Mouse (Mus musculus): ENCODE measurements around the gene Kif3a.
"Not testable (repeated sequence)": the region's sequence is repeated elsewhere in the genome, so short reads cannot be mapped to it uniquely, and the experiment has no call there.

The Kif3a gene

DNA sequence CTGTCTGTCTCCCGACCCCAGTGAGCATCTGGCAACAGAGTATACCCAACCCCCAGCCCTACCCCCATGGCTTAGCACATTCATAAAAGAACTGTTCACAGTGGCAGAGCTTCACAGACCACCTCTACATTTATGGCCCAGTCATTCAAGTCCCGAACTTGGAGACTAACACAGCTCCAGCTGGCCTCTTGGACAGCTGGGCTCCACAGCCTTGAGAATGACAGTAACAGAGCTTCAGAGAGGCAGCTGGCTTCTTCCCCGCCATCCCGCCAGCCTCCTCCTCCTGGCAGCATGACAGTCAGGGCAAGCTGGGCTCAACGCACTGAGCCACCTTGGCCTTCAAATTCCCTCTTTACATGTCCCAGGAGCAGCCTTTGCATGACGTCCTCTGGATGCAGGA, 20.9 kb upstream of the Kif3a start:
- DNase-seq: no peak

DNA sequence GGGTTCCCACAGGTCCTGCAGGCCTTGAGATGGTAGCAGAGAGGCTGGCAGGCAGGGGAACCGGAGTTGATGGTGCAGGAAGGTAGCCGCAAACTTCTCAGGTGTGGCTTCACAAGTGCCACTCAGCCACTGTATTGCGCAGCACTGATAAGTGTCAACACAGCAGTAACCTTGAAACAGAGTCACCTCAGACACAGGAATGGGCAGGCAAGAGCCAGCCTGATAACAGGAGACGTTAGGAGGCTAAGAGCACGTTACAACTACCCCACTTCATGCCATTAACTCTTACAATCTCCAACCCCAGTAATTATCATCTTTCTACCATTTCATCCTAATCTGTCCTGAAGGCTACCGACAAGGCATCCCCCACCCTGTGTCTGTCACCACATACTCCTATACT, 19.6 kb upstream of the Kif3a start:
- DNase-seq: no peak

DNA sequence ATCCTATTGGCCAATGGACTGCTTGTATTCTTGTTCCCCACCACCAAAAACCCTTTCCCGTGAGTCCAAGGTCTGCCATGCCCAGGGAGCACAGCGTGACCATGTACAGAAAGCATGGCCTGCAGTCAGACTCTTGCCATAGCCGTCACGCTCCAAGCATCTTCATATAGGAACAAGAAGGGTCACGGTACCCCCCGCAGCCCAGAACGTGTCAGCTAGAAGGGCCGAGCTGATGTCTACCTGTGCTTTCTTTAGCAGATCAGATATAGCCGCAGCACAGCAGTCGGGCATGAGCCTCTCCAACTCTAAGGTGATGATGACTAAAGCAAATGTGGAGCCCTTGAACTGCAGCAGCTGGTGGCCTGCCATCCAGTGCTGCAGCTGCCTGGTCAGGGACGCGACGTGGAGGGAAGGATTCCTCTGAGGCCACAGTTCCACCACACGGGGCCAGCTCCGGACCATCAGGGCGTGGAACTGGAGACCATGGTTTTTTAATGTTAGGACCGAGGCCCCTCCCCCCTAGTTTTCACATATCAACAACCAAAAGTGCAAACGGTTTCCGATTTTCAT, 19.1 kb upstream of the Kif3a start:
- DNase-seq: no peak

DNA sequence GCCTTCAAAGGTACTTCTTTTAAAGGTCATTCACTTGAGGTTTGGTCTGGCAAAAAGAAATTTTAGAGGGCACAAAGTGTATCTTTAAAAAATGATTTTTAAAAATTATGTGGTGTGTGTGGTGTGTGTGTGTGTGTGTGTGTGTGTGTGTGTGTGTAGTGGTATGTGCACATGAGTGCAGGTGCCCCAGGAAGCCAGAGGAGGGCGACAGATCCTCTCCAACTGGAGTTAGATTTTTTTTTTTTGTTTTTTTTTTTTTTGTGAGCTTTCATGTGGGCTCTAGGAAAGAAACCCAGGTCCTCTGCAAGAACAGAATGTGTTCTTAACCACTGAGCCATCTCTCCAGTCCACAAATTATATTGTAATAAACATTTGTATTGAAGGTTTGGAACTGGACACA, 16.5 kb upstream of the Kif3a start:
- DNase-seq: no peak

DNA sequence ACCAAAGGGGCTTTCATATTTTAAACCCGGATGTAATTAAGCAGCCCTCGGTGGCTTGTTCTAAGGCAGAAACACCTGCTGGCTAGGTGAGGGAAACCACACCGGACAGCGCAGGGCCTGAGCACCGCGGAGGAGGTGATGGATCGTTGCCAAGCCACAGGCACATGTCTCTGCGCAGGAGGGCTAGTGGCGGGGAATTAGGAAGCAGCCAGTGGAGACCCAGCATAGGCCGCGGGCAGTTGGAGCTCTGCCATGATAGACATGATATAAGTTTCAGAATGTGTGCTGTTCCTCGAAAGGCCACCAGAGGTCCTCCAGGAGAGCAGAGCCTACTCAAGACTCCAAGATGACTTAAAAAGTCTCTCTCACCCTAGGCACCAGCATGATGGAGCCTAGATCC, 15.4 kb upstream of the Kif3a start:
- DNase-seq: peak in 1 of 2 experiments; percentile 54

DNA sequence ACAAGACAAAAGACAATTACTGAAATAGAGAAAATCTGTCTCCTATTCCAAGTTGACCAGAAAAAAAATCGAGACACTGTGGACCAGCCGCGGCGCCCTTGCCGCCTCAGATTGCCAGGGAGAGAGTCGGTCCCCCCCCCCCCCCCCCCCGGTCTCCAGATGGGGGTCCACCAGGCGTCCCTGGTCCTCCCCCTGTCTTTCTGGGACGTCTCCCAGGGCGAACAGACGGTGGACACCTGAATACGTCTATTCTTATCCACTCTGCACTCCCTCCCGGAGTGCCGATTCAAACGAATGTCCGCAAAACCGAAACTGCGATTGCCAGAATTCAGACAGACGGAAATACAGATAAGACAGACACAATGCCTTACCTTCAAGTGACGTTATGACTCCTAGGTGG, 10.7 kb upstream of the Kif3a start:
- DNase-seq: not testable (repeated sequence)

DNA sequence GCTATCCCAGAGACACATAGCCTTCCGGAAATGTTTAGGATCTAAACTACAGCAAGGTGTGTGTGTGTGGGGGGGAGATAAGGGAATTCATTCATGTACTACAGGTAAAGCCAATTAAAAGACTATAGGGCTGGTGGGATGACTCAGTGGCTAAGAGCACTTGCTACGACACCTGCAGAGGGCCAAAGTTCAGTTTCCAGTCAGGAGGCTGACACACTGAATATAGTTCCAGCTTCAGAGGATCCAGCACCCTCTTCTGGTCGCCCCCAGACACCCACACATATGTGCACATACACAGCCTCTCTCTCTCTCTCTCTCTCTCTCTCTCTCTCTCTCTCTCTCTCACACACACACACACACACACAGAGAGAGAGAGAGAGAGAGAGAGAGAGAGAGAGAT, 9.2 kb upstream of the Kif3a start:
- not testable (repeated sequence) for DNase-seq

DNA sequence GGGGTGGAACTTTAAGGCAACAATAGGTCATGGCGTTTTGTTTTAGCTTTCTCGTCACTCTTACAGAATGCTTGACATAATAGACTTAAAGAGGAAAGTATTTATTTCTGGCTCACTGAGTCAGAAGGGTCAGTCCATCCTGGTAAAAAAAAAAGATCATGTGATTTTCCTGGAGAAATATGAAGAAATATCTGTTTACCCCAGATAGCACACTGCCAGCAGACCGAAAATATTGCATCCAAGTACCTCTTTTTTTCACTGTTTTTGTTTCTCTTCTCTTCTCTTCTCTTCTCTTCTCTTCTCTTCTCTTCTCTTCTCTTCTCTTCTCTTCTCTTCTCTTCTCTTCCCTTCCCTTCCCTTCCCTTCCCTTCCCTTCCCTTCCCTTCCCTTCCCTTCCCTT, 7.2 kb upstream of the Kif3a start:
- DNase-seq: not testable (repeated sequence)

DNA sequence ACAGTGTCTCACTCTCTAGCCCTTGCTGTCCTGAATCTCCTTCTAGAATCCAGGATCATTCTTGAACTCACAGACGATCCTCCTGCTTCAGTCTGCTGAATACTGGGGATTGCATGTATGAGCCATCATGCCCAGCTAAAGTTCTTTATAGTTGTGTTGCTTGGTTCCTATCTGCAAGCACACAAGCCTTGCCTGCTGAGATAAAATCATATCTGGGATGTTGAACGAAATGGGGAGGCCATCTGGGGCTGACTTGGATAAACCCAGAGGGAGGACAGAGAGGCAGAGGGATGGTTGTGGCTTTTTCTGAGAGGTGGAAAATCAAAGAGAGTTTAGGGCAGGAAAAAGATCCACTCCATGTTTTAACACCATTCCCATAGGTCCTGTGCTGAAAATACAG, 5.2 kb upstream of the Kif3a start:
- no peak for DNase-seq

DNA sequence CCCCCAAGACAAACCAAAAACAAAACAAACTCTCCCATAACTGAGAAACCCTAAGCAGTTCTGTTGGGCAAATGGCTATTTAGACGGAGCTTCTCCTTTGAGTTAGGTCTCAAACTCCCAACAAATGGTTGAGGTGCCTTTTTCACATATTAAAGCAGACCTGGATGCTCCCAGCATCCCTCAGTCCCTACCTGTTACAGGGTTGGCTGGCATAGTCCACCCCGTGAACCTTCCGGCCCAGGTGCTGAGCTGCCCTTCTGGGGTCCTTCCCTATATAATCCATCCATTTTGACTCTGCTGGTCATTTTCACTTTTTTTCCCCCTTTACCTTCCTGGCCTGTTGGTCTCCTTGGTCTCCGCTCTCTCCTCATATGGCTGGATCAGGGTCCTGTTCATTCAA, 533 bp upstream of the Kif3a start:
- DNase-seq: no peak

DNA sequence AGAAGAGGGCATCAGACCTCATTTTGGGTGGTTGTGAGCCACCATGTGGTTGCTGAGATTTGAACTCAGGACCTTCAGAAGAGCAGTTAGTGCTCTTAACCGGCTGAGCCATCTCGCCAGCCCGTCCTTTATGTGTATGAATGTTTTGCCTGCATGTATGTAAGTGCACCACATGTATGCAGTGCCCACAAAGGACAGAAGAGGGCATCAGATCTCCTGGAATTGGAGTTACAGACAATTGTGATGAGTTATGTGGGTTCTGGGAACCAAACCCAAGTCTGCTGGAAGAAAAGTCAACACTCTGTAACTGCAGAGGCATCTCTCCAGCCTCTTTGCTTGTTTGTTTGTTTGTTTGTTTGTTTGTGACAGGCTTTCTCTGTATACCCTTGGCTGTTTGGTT, 13.4 kb downstream of the Kif3a start:
- DNase-seq: no peak

DNA sequence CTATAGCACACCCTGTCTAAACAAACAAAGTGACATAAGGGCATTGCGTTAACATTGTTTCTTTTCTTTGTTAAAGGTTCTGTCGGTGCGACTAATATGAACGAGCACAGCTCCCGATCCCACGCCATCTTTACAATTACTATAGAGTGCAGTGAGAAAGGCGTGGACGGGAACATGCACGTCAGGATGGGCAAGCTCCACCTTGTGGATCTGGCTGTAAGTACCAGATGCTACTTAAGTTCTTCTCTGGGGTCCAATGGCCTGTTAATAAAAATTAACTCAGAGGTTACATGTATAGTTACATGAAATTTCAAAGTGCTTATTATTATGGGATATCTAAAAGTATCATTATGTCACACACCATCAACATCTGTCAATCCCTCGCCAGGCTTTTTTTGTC, 16.0 kb downstream of the Kif3a start:
- no peak for DNase-seq

DNA sequence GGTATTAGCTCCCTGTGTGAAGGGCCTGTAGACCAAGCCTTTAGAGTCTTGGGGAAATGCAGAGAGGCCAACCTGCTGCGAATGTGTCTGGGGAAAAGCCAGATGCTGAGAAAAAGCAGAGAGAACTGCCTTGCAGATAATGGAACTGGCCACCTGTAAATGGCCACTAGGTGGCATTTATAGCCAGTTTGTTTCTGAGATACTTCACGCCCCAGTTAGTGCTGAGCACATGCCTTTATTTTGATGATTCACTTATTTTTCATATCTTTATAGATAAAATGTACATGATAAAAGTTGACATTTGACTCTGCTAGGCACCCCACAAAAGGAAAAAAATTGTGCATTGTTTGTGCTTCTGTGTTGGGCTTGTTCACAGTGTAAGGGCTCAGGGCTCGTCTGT, 17.7 kb downstream of the Kif3a start:
- peak; percentile 6 to 29 for DNase-seq

DNA sequence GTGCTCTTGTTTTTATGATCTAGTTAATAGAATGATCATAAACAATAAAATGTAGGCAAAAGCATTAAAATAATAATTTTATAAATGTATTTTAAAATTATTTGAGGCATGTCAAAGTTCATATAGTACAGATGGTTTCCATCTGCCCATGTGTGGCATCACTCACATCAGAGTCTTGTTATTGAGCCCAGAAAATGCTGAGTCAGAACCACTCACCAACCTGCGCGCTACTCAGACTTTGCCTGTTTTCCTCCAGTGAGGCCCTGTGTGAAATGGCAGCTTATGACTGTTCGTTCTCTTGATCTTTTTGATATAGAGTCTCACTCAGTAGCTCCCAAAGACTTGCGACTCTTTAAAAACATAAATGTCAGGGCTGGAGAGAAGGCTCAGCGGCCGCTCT, 18.3 kb downstream of the Kif3a start:
- DNase-seq: no peak

DNA sequence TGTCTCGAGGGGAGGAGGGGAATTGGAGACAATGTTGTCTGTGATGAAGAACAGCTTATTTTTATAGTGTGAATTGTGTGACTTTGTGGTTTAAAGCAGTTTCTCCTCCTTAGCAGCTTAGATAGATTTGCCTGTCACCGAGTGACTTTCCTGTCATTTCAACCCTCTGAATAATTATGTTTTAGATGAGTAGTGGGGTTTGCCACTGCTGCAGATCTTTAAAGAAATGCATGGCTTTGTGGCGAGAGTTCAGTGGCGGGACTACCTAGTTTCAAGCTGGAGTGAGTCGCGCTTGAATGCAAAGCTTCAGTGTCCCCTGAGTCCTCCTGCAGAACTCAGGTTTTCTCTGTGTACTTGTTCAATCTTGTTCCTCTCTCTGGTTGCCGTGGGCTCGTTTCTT, 21.1 kb downstream of the Kif3a start:
- DNase-seq: no peak

DNA sequence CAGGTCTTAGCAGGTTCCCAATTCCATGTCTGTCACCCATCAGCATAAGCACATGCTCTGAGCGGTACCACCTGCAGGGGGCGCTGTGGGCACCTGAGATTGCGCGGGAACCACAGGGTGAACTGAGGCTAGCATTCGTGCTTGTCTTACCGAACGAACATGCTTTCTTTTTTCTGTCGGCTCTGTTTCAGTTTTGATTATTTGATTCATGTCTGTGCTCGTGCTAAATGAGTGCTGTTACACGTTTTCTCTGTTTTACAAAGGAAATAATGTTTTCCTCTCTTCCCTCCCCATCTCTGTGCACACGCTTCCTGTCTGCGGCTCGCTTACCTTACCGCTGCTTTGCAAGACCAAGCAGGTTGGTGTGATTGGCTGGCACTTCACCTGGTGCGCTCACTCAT, 23.2 kb downstream of the Kif3a start:
- peak in 1 of 2 experiments; percentile 54 for DNase-seq

DNA sequence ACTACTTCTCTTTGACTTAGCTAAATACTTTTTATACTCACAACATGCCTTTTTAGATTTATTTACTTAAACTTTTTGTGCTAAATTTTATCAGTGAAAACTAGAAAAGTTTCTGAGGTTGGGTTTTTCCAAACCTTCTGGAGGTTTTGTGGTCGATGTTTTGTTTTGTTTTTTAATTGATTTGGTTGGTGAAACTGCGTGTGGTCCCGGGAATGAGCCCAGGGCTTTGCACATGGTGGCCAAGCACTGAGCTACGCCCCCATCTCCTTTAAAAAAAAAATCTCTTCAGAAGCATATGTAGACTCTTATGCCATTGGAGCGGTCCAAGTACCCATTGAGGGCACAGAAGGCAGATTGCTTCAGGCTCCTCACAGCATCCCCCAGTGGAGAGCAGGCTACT, 23.9 kb downstream of the Kif3a start:
- DNase-seq: no peak

DNA sequence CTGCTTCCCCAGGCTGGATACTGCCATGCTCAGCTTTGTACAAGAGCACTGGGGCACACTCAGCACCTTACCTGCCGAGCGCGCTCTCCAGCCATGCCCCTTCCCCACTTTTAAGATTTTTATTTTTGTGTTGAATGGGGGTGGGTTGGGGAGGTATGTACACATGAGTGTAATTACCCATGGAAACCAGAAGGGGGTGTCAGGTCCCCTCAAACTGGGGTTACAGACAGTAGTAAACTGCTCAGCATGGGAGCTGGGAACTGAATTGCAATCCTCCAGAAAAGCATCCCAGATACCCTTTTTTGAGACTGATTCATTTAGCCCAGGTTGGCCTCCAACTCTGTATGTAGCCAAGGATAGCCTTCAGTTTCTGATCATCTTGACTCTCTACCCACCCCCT, 37.8 kb downstream of the Kif3a start:
- no peak for DNase-seq

DNA sequence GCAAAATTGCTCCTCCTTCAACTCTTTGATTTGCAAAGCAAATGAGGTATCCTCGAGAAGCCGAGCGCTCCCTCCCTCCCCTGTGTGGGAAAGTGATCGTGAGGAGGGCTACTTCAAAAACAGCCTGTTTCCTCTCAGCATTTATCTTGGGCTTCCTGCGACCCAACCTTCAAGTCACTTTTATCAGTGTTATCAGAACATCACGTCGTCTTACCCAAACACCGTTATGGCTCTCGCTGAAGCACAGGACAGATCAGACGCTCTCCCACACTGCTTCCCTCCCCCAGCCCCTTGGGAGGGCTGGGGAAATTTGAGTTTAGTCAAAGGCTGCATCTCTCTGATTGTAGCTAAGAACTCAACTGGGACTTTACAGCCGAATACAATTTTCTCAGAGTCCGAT, 38.4 kb downstream of the Kif3a start:
- no peak for DNase-seq

DNA sequence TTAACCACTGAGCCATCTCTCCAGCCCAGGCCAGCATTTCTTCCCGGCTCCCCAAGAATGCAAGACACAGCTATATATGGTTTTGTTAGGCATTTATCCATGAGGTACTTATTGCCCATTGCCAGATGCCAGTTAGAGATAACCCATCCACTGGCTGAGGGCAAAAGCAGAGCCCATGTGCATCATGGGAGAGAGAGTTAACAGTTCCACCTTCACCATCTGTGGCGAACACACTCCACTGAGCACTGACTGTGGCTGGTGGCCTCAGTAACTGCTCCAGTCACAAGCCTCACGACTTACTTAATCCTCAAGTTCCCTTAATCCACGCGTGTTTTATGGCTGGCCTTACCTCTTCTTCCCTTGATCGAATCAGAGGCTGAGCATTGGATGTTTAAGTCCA, 42.1 kb downstream of the Kif3a start:
- no peak for DNase-seq

DNA sequence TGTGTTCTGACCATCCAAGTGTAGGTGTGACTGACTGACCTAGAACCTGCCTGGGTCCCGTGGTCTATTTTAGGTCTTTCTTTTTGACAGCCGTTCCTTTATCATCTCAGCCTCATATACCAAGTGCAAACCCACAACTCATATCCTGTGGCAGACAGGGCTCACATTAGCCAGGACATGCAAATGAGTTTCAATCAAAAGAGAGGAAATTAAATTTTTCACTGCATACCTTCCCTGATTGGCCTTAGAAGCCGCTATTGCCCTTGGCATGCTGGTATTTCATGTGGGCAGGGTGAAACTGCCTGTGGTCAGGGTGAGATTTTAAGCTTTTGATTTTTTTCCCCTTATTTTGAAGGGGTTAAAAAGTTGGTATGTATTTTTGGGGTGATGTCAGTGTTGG, 42.5 kb downstream of the Kif3a start:
- no peak for DNase-seq

DNA sequence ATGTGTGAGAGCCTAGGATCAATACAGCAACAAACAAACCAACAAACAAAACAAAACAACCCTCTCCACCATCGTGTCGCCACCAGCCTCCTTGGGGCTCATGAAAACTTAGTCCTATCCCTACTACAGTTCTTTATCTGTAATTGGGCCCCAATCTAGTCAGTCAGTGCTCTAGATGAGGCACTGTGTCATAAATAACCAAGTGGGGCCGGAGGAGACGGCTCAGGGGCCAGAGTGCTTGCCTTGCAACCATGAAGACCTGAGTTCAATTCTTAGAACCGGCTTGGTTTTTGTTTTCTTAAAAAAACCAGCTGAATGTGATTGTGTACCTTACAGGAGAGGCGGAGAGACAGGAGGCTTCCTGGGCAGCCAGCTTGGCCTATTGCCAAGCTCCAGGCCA, 48.0 kb downstream of the Kif3a start:
- no peak for DNase-seq

DNA sequence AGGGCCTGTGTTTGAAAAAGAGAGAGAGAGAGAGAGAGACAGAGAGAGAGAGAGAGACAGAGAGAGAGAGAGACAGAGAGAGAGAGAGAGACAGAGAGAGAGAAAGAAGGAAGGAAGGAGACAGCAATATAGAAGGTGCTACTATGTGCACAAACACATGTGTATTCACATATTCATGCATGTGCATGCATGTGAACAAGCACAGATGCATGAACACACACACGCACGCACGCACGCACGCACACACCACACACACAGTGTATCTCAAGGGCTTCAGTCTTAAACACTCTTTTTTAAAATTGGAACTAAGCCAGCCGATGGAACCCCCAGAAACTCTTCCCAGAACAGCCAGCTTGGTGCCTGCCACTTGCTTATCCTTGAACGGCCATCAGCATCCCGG, 48.4 kb downstream of the Kif3a start:
- no peak for DNase-seq

DNA sequence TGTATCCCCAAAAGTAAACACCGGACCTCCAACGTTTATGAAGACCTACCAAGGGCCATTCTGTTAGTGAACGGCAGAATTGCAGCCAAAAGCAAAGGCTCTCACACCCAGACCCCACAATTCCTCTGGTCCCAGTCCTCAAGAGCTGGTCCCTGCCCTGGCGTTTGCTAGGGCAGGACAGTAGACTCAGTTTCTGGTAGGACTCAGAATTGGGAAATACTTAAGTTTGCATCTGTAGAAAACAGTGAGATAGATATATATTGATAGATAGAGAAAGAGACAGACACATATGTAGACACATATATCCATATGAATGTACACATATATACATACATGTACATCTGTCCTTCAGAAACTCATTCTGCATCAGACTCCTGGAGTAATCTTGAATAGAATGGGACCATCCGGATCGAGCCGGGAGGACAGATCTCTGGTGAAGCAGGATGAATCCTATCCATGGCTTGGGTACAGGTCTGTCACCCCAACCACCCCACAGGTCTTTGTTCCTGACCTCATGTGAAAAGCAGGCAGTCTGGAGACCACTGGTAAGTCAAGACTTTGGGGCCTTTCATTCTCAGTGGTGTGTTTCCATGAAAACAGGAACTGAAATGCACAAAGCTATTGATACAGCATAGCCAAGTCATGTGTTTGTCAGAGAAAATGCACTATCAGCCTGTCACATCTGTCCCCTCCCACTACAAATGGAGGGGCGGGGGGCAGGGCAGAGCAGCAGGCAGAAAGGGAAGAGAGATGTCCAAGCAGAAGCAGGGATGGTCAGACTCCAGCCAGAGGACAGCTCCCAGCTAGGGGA, 49.8 kb downstream of the Kif3a start:
- no peak for DNase-seq

DNA sequence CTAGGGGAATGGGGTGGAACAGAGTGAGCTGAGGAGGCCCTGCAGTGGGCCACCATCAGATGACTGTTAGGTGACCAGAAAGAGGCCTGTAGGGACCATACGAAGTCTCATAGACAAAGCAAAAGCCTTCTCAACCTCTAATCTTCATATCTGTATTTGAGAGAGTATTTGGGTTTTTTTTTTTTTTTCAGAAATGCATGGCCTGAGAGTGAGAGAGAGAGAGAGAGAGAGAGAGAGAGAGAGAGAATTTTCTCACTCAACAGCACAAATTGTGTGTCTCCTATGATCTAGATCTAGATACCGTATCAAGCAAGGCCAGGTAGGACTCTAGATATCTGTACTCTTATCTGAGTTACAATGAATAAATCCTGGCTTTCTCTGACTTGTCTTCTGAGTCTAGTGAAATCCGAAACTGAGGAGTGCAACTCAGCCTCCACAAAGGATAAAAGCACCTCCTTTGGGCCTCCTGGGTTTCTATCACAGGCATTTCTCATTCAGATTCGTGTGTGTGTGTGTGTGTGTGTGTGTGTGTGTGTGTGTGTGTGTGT, 50.5 kb downstream of the Kif3a start:
- DNase-seq: no peak
